Mouse (Mus musculus): ENCODE data around the gene Myo5a. TPM values are rescaled to one million over a fixed set of nuclear protein-coding genes. Genes with fewer than 3 reads are reported as not detected.
"Not testable (repeated sequence)": the region's sequence is repeated elsewhere in the genome, so short reads cannot be mapped to it uniquely, and the experiment has no call there.

Gene Myo5a
- polyA plus RNA-seq, 1 experiment from 2014 or later, result 35.6 TPM

- Histone ChIP-seq H3K27me3 (replicated peaks) (peaks cover 10% of the 10 kb centered on the region), H3K27ac (replicated peaks) (no peak overlapping the region), H3K36me3 (no peaks in the 10 kb centered on the region), H3K4me1 (no peaks in the 10 kb centered on the region), H3K4me3 (replicated peaks) (no peak overlapping the region), H3K9ac (replicated peaks) (no peak overlapping the region), H3K4me2 (no peak overlapping the region), H3K9me3 (replicated peaks) (no peaks in the 10 kb centered on the region)
- 93% methylated on average over 3 of the region's 3 CpGs for WGBS
- ATAC-seq (ENCODE audit: low FRiP score), result no peak
Measured at GRCm38 (mm10) chr9:75238179-75238578, 167.4 kb downstream of the Myo5a start.

GRCm38 (mm10) chr9:75243052-75243451 lies 172.2 kb downstream of the Myo5a start:
- Histone ChIP-seq H3K27me3 (replicated peaks) (no peaks in the 10 kb centered on the region), H3K9ac (replicated peaks) (no peak overlapping the region), H3K27ac (replicated peaks) (no peak overlapping the region), H3K4me3 (replicated peaks) (no peak overlapping the region), H3K9me3 (replicated peaks) (no peaks in the 10 kb centered on the region), H3K36me3 (no peaks in the 10 kb centered on the region), H3K4me2 (no peak overlapping the region), H3K4me1 (peaks cover 6% of the 10 kb centered on the region; the same call in 1 of the 2 replicates)
- 92% methylated on average over 6 of the region's 6 CpGs for WGBS
- ATAC-seq (ENCODE audit: low FRiP score), result no peak

GRCm38 (mm10) chr9:75243730-75244406 lies 173.1 kb downstream of the Myo5a start:
- H3K27me3 ChIP-seq (replicated peaks), result no peaks in the 10 kb centered on the region
- H3K27ac ChIP-seq (replicated peaks), result no peak overlapping the region
- no peak overlapping the region for H3K4me2 ChIP-seq
- no peaks in the 10 kb centered on the region for H3K36me3 ChIP-seq
- ATAC-seq (ENCODE audit: low FRiP score), result no peak
- no peak overlapping the region for H3K4me3 ChIP-seq (replicated peaks)
- H3K4me1 ChIP-seq, result peaks cover 6% of the 10 kb centered on the region; the same call in 1 of the 2 replicates
- H3K9me3 ChIP-seq (replicated peaks), result no peaks in the 10 kb centered on the region
- no peak overlapping the region for H3K9ac ChIP-seq (replicated peaks)
- WGBS, result 26% methylated on average over 5 of the region's 5 CpGs

GRCm38 (mm10) chr9:75244527-75244926 lies 173.7 kb downstream of the Myo5a start:
- no peak overlapping the region for H3K4me2 ChIP-seq
- 82% methylated on average over 4 of the region's 4 CpGs for WGBS
- no peak overlapping the region for H3K27ac ChIP-seq (replicated peaks)
- no peak for ATAC-seq (ENCODE audit: low FRiP score)
- no peaks in the 10 kb centered on the region for H3K9me3 ChIP-seq (replicated peaks)
- H3K36me3 ChIP-seq, result no peaks in the 10 kb centered on the region
- H3K9ac ChIP-seq (replicated peaks), result no peak overlapping the region
- no peaks in the 10 kb centered on the region for H3K27me3 ChIP-seq (replicated peaks)
- H3K4me1 ChIP-seq, result peaks cover 6% of the 10 kb centered on the region; the same call in 1 of the 2 replicates
- H3K4me3 ChIP-seq (replicated peaks), result no peak overlapping the region

GRCm38 (mm10) chr9:75246080-75246930 lies 175.5 kb downstream of the Myo5a start:
- no peak for ATAC-seq (ENCODE audit: low FRiP score)
- WGBS, result 88% methylated on average over 13 of the region's 13 CpGs

GRCm38 (mm10) chr9:75247870-75248269 lies 177.1 kb downstream of the Myo5a start:
- H3K27me3 ChIP-seq (replicated peaks), result no peaks in the 10 kb centered on the region
- WGBS, result 92% methylated on average over 6 of the region's 6 CpGs
- ATAC-seq (ENCODE audit: low FRiP score), result no peak
- peaks cover 6% of the 10 kb centered on the region; the same call in 1 of the 2 replicates for H3K4me1 ChIP-seq
- no peaks in the 10 kb centered on the region for H3K36me3 ChIP-seq
- no peak overlapping the region for H3K9ac ChIP-seq (replicated peaks)
- H3K4me2 ChIP-seq, result no peak overlapping the region
- no peak overlapping the region for H3K4me3 ChIP-seq (replicated peaks)
- H3K9me3 ChIP-seq (replicated peaks), result no peaks in the 10 kb centered on the region
- H3K27ac ChIP-seq (replicated peaks), result no peak overlapping the region

More at GRCm38 (mm10) chr9:75246080-75246930, 175.5 kb downstream of the Myo5a start:
- H3K4me2 ChIP-seq, result no peak overlapping the region
- H3K9me3 ChIP-seq (replicated peaks), result no peaks in the 10 kb centered on the region
- no peaks in the 10 kb centered on the region for H3K36me3 ChIP-seq
- peaks cover 6% of the 10 kb centered on the region; the same call in 1 of the 2 replicates for H3K4me1 ChIP-seq
- no peak overlapping the region for H3K27ac ChIP-seq (replicated peaks)
- no peak overlapping the region for H3K9ac ChIP-seq (replicated peaks)
- no peak overlapping the region for H3K4me3 ChIP-seq (replicated peaks)
- H3K27me3 ChIP-seq (replicated peaks), result no peaks in the 10 kb centered on the region

GRCm38 (mm10) chr9:75248359-75248758 lies 177.5 kb downstream of the Myo5a start:
- Histone ChIP-seq H3K4me1 (peaks cover 6% of the 10 kb centered on the region; the same call in 1 of the 2 replicates), H3K27ac (replicated peaks) (no peak overlapping the region), H3K9me3 (replicated peaks) (no peaks in the 10 kb centered on the region), H3K4me3 (replicated peaks) (no peak overlapping the region), H3K4me2 (no peak overlapping the region), H3K36me3 (no peaks in the 10 kb centered on the region), H3K27me3 (replicated peaks) (no peaks in the 10 kb centered on the region), H3K9ac (replicated peaks) (no peak overlapping the region)
- 88% methylated on average over 1 of the region's 1 CpGs for WGBS
- ATAC-seq (ENCODE audit: low FRiP score), result no peak

- Histone ChIP-seq H3K27ac (replicated peaks) (no peak overlapping the region), H3K27me3 (replicated peaks) (no peaks in the 10 kb centered on the region), H3K9me3 (replicated peaks) (no peaks in the 10 kb centered on the region), H3K4me2 (no peak overlapping the region), H3K36me3 (no peaks in the 10 kb centered on the region), H3K9ac (replicated peaks) (no peak overlapping the region), H3K4me3 (replicated peaks) (no peak overlapping the region), H3K4me1 (peaks cover 7% of the 10 kb centered on the region)
- no peak for ATAC-seq (ENCODE audit: low FRiP score)
Measured at GRCm38 (mm10) chr9:75248874-75249273, 178.1 kb downstream of the Myo5a start.

- not testable (repeated sequence) for ATAC-seq (ENCODE audit: low FRiP score); H3K4me3 ChIP-seq (replicated peaks); H3K4me2 ChIP-seq; H3K27ac ChIP-seq (replicated peaks); H3K9ac ChIP-seq (replicated peaks); H3K9me3 ChIP-seq (replicated peaks); H3K27me3 ChIP-seq (replicated peaks); H3K36me3 ChIP-seq
- H3K4me1 ChIP-seq, result peaks cover 18% of the 10 kb centered on the region
- WGBS, result 78% methylated on average over 6 of the region's 6 CpGs
Measured at GRCm38 (mm10) chr9:75253158-75253557, 182.3 kb downstream of the Myo5a start.

- Histone ChIP-seq H3K4me2 (no peak overlapping the region), H3K4me3 (replicated peaks) (no peak overlapping the region), H3K9me3 (replicated peaks) (no peaks in the 10 kb centered on the region), H3K27me3 (replicated peaks) (no peaks in the 10 kb centered on the region), H3K9ac (replicated peaks) (no peak overlapping the region), H3K36me3 (no peaks in the 10 kb centered on the region), H3K4me1 (peaks cover 18% of the 10 kb centered on the region), H3K27ac (replicated peaks) (peak overlapping the region; percentile 79)
- 60% methylated on average over 3 of the region's 3 CpGs for WGBS
- ATAC-seq (ENCODE audit: low FRiP score), result no peak
Measured at GRCm38 (mm10) chr9:75253766-75254165, 183.0 kb downstream of the Myo5a start.

GRCm38 (mm10) chr9:75254196-75254955 lies 183.6 kb downstream of the Myo5a start:
- H3K9ac ChIP-seq (replicated peaks), result no peak overlapping the region
- peak overlapping the region; percentile 79 for H3K27ac ChIP-seq (replicated peaks)
- no peaks in the 10 kb centered on the region for H3K36me3 ChIP-seq
- H3K27me3 ChIP-seq (replicated peaks), result no peaks in the 10 kb centered on the region
- 0 out of 2 replicates have a peak overlapping the region, but pooled peaks have one; percentile 13 for H3K4me2 ChIP-seq
- peak; percentile 95 for ATAC-seq (ENCODE audit: low FRiP score)
- 29% methylated on average over 13 of the region's 13 CpGs for WGBS
- H3K4me1 ChIP-seq, result peaks cover 18% of the 10 kb centered on the region
- no peak overlapping the region for H3K4me3 ChIP-seq (replicated peaks)
- H3K9me3 ChIP-seq (replicated peaks), result no peaks in the 10 kb centered on the region

Data from neural tube, embryonic 15.5 days (tissue).